ENCODE assay signal across 8 mouse cellular contexts in genomic region chr15:79432892-79433291, GRCm38 (mm10). TPM values are rescaled to one million over a fixed set of nuclear protein-coding genes. Genes with fewer than 3 reads are reported as not detected.
DNase-seq lines count a peak whose midpoint lies in the region; ATAC-seq lines count a peak whose summit lies in the region.

No protein-coding gene starts in this region.

- WGBS in embryonic facial prominence, embryonic 12.5 days: 57% methylated on average over 21 of the region's 21 CpGs
- 50% methylated on average over 21 of the region's 21 CpGs for WGBS in hindbrain, embryonic 11.5 days
- WGBS in limb, embryonic 13.5 days: 78% methylated on average over 21 of the region's 21 CpGs
- 45% methylated on average over 21 of the region's 21 CpGs for WGBS in midbrain, embryonic 11.5 days

- peak overlapping the region; percentile 52; the same call in 1 of the 2 replicates for H3K27ac ChIP-seq in embryonic facial prominence, embryonic 12.5 days
- H3K27ac ChIP-seq in hindbrain, embryonic 11.5 days (ENCODE audit: low read depth, low read length): peak overlapping the region; percentile 42; the same call in 1 of the 2 replicates
- H3K27ac ChIP-seq in limb, embryonic 13.5 days: peak overlapping the region; percentile 77
- H3K27ac ChIP-seq in midbrain, embryonic 11.5 days (ENCODE audit: low read depth, low read length): peak overlapping the region; percentile 5; the same call in 1 of the 2 replicates

- H3K4me2 ChIP-seq in embryonic facial prominence, embryonic 12.5 days (replicated peaks): no peak overlapping the region
- H3K4me2 ChIP-seq in hindbrain, embryonic 11.5 days (replicated peaks; ENCODE audit: low read depth, low read length): no peak overlapping the region
- H3K4me2 ChIP-seq in limb, embryonic 13.5 days (replicated peaks): 0 out of 2 replicates have a peak overlapping the region, but pooled peaks have one; percentile 3
- H3K4me2 ChIP-seq in midbrain, embryonic 11.5 days: no peak overlapping the region

- H3K27me3 ChIP-seq in embryonic facial prominence, embryonic 12.5 days: no peaks in the 10 kb centered on the region
- no peaks in the 10 kb centered on the region for H3K27me3 ChIP-seq in hindbrain, embryonic 11.5 days (ENCODE audit: control insufficient read depth, insufficient read depth, low read length)
- no peaks in the 10 kb centered on the region for H3K27me3 ChIP-seq in limb, embryonic 13.5 days
- no peaks in the 10 kb centered on the region for H3K27me3 ChIP-seq in midbrain, embryonic 11.5 days (ENCODE audit: control insufficient read depth, insufficient read depth, low read length)

- no peak for ATAC-seq in embryonic facial prominence, embryonic 12.5 days (ENCODE audit: insufficient number of reproducible peaks, insufficient read depth, low FRiP score, low TSS enrichment)
- no peak for ATAC-seq in hindbrain, embryonic 11.5 days (ENCODE audit: low FRiP score)
- no peak for ATAC-seq in limb, embryonic 13.5 days (ENCODE audit: low FRiP score, low read depth)
- ATAC-seq in midbrain, embryonic 11.5 days (ENCODE audit: low FRiP score): no peak

- H3K9me3 ChIP-seq in embryonic facial prominence, embryonic 12.5 days: no peaks in the 10 kb centered on the region
- no peaks in the 10 kb centered on the region for H3K9me3 ChIP-seq in hindbrain, embryonic 11.5 days (ENCODE audit: control insufficient read depth, low read length)
- peaks cover 6% of the 10 kb centered on the region; the same call in 1 of the 2 replicates for H3K9me3 ChIP-seq in limb, embryonic 13.5 days
- H3K9me3 ChIP-seq in midbrain, embryonic 11.5 days (ENCODE audit: control insufficient read depth, low read length): no peaks in the 10 kb centered on the region

- H3K9ac ChIP-seq in embryonic facial prominence, embryonic 12.5 days: no peak overlapping the region
- H3K9ac ChIP-seq in hindbrain, embryonic 11.5 days (ENCODE audit: low read depth, low read length): no peak overlapping the region
- no peak overlapping the region for H3K9ac ChIP-seq in limb, embryonic 13.5 days
- no peak overlapping the region for H3K9ac ChIP-seq in midbrain, embryonic 11.5 days (ENCODE audit: low read length)

- H3K4me1 ChIP-seq in embryonic facial prominence, embryonic 12.5 days: peaks cover 10% of the 10 kb centered on the region; the same call in 1 of the 2 replicates
- peaks cover 6% of the 10 kb centered on the region for H3K4me1 ChIP-seq in hindbrain, embryonic 11.5 days (replicated peaks; ENCODE audit: control insufficient read depth, insufficient read depth, low read length)
- peaks cover 22% of the 10 kb centered on the region for H3K4me1 ChIP-seq in limb, embryonic 13.5 days
- H3K4me1 ChIP-seq in midbrain, embryonic 11.5 days (ENCODE audit: control insufficient read depth, insufficient read depth, low read length): peaks cover 26% of the 10 kb centered on the region

- peak; percentile 43 to 45 for DNase-seq in cerebellum, postnatal 14 days
- DNase-seq in cerebellum, adult 18-20 months: no peak
- peak; percentile 18 for DNase-seq in hindbrain, embryonic 11.5 days (ENCODE audit: low spot score)
- no peak for DNase-seq in midbrain, embryonic 11.5 days (ENCODE audit: low spot score, missing footprints)
- no peak for DNase-seq in gastrocnemius, postnatal 14 days
- DNase-seq in cerebellum, adult 9-11 months: no peak

- intact Hi-C loops in gastrocnemius, postnatal 14 days (cut with DNase I; ENCODE audit: low total_unique reads): no loop called here

- H3K36me3 ChIP-seq in embryonic facial prominence, embryonic 12.5 days: peaks cover 98% of the 10 kb centered on the region
- peaks cover 41% of the 10 kb centered on the region for H3K36me3 ChIP-seq in hindbrain, embryonic 11.5 days (ENCODE audit: control insufficient read depth, insufficient read depth, low read length)
- peaks cover 99% of the 10 kb centered on the region for H3K36me3 ChIP-seq in limb, embryonic 13.5 days
- peaks cover 57% of the 10 kb centered on the region for H3K36me3 ChIP-seq in midbrain, embryonic 11.5 days (ENCODE audit: control insufficient read depth, insufficient read depth, low read length)

- H3K4me3 ChIP-seq in embryonic facial prominence, embryonic 12.5 days: no peak overlapping the region
- H3K4me3 ChIP-seq in hindbrain, embryonic 11.5 days (ENCODE audit: low read depth, low read length): no peak overlapping the region
- no peak overlapping the region for H3K4me3 ChIP-seq in limb, embryonic 13.5 days
- no peak overlapping the region for H3K4me3 ChIP-seq in midbrain, embryonic 11.5 days (ENCODE audit: low read depth, low read length)

RNA-seq across cellular contexts. Expression of gene Csnk1e, which starts 22.5 kb away (rescaled TPM):
- 148 and 160 TPM in 2 replicates for polyA plus RNA-seq in embryonic facial prominence, embryonic 12.5 days (2016; fragmentation: Nextera tagmentation; extraction: Ambion mirVana)
- 193 and 195 TPM in 2 replicates for polyA plus RNA-seq in hindbrain, embryonic 11.5 days (2014; fragmentation: Nextera tagmentation; extraction: Ambion mirVana)
- polyA plus RNA-seq in limb, embryonic 13.5 days (2015; fragmentation: Nextera tagmentation; extraction: Ambion mirVana): 109 and 116 TPM in 2 replicates
- 175 and 182 TPM in 2 replicates for polyA plus RNA-seq in midbrain, embryonic 11.5 days (2014; fragmentation: Nextera tagmentation; extraction: Ambion mirVana)
- 10 to 100 TPM; 46.6 to 46.7 TPM for total RNA-seq in gastrocnemius, postnatal 14 days (2021)

RNA-seq across cellular contexts. Expression of gene Tmem184b, which starts 29.5 kb away (rescaled TPM):
- polyA plus RNA-seq in embryonic facial prominence, embryonic 12.5 days (2016; fragmentation: Nextera tagmentation; extraction: Ambion mirVana): 61.7 and 63.1 TPM in 2 replicates
- polyA plus RNA-seq in hindbrain, embryonic 11.5 days (2014; fragmentation: Nextera tagmentation; extraction: Ambion mirVana): 32.7 and 33.5 TPM in 2 replicates
- 70.8 and 77.6 TPM in 2 replicates for polyA plus RNA-seq in limb, embryonic 13.5 days (2015; fragmentation: Nextera tagmentation; extraction: Ambion mirVana)
- polyA plus RNA-seq in midbrain, embryonic 11.5 days (2014; fragmentation: Nextera tagmentation; extraction: Ambion mirVana): 25.5 and 33.8 TPM in 2 replicates
- total RNA-seq in gastrocnemius, postnatal 14 days (2021): 10 to 100 TPM; 31.5 to 32.6 TPM

Comparison
In these comparisons a context has a peak if more than half of its experiments do, and no peak if none do; other contexts are left out.
1. DNase-seq: peak in cerebellum, postnatal 14 days (2 of 2) and hindbrain, embryonic 11.5 days (single experiment); none in cerebellum, adult 18-20 months (0 of 2), midbrain, embryonic 11.5 days (single experiment), gastrocnemius, postnatal 14 days (single experiment) and cerebellum, adult 9-11 months (single experiment).
2. H3K27ac ChIP-seq: peak in every context shown above with its lines; median percentile 77 in limb, embryonic 13.5 days; 52 in embryonic facial prominence, embryonic 12.5 days; 42 in hindbrain, embryonic 11.5 days; 5 in midbrain, embryonic 11.5 days.